Mouse (Mus musculus): ENCODE measurements around the gene Pde4d.

GRCm38 (mm10) chr13:108809191-108809590, 359.4 kb downstream of the Pde4d start:
- TF ChIP-seq CTCF (IDR thresholded peaks at IDR 0.05; ENCODE audit: borderline replicate concordance, insufficient read depth, low read depth, low read length) = no peak
- no peak for TF ChIP-seq POLR2A (IDR thresholded peaks at IDR 0.05; ENCODE audit: borderline replicate concordance, insufficient read depth, low read length)
